Mouse (Mus musculus): ENCODE data around the gene Pde9a.

The Pde9a gene

GRCm38 (mm10) chr17:31386766-31387275 is 811 bp downstream of the Pde9a start:
- in situ Hi-C loops (cut with MboI; ENCODE audit: low sequenced_read_pairs), result no loop called here

- in situ Hi-C loops (cut with MboI; ENCODE audit: low sequenced_read_pairs), result no loop called here
Observed at GRCm38 (mm10) chr17:31389432-31390050, 3.5 kb downstream of the Pde9a start.

- in situ Hi-C loops (cut with MboI; ENCODE audit: low sequenced_read_pairs), result no loop called here
Observed at GRCm38 (mm10) chr17:31391462-31391861, 5.5 kb downstream of the Pde9a start.

GRCm38 (mm10) chr17:31392041-31392440 is 6.0 kb downstream of the Pde9a start:
- in situ Hi-C loops (cut with MboI; ENCODE audit: low sequenced_read_pairs), result no loop called here

DNA sequence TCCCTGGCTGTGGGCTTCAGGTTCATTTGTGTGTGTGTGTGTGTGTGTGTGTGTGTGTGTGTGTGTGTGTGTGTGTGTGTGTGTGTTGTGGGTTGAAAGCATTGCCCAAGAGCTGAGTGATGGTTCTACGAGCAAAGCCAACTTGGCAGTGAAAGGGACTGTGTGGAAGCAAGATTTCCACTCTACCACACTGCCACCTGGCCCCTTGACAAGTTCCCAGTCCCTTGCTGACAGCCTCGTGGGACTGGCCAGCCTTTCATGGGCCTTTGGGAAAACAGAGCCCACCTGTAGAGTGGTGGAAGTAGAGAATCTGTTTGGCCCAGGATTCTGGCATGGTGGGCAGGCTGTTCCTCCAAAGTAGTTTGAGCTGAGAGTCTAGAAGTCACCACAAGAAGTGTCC is 7.8 kb downstream of the Pde9a start:
- in situ Hi-C loops (cut with MboI; ENCODE audit: low sequenced_read_pairs), result no loop called here

- in situ Hi-C loops (cut with MboI; ENCODE audit: low sequenced_read_pairs), result no loop called here
Observed at GRCm38 (mm10) chr17:31400294-31400693, 14.3 kb downstream of the Pde9a start.

DNA sequence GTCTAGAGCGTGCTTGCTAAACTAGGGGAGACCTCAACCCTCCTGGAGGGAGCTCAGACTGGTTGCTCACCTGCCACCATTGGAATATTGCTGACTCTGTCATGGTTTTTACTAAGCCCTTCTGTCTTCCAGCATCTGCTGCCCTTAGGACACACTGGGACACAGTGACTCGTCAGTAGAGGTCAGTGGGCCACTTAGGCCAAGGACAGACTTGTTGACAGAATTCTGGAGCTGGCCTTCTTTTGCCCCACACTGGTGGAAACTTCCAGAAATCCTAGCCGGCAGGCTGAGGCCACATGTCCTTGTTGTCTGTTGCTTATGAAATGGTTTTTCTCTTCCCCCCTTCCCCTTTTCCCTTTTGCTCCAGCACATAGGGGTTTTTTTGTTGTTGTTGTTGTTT is 15.2 kb downstream of the Pde9a start:
- in situ Hi-C loops (cut with MboI; ENCODE audit: low sequenced_read_pairs), result no loop called here

DNA sequence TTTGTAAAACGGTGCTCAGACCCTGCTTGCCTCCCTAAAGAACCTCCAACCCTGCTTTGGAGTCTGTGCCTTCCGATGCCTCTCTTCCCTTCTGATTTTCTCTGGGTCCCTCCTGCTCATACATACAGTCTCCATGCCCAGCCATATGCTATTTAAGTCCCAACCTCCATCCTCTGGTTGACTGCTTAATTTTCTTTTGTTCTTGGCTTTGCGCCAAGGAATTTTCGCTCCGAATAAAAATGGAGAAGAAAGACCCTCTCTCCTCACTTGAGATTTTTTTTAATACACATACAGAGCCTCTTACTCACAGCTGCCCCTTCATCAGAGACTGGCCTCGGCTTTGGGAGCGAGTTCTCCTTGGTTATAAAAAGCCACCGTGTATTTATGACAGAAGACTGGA is 16.7 kb downstream of the Pde9a start:
- in situ Hi-C loops (cut with MboI; ENCODE audit: low sequenced_read_pairs), result no loop called here

DNA sequence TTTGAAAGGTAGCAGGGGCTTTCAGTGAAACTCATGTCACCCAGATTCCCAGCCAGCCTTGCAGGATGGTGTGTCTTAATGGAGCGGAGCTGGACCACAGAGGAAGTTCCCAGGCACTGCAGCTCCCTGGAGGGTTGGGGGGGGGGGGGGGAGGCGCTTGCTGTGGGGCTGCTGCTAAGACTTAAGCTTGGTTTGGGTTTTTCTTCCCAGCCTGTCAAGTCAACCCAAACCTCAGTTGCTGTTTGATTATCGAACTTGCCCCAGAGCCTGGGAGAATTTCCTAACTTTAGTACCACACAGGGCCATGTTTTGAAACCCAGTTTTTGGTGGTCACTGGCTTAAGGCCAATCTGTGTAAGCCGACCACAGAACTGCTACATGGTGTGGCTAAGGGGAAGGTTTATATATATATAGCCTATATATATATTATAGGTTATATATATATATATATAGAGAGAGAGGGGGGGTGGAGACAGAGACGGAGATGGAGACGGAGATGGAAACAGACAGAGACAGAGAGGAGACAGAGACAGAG is 19.8 kb downstream of the Pde9a start:
- in situ Hi-C loops (cut with MboI; ENCODE audit: low sequenced_read_pairs), result no loop called here

DNA sequence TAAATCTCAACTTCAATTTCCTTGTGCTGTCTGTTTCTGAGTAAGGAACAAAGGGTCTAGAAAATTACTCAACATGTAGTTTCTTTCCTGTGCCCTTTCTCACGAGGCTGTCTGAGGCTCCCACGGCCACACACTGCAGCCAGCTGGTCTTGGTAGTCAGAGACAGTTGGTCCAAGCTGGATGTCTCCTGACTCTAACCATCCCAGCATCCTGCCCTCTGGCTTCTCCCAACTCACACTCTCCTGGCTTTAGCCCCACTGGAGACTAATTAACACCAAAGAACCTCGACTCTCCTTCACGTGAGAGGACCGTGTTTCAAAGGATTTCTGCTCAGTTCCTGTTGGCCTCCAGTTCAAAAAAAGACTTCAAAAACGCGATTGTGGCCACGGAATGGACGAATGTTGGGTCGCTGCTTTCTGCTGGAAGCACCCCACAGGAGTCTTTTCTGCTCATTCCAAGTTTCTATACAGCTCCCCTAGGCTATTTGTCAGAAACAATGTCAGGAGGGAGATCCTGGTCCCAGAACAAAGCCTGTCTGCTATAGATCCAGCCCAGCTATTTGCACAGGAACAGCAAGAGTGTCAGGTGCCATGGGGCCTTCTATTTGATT is 23.8 kb downstream of the Pde9a start:
- in situ Hi-C loops (cut with MboI; ENCODE audit: low sequenced_read_pairs), result no loop called here

DNA sequence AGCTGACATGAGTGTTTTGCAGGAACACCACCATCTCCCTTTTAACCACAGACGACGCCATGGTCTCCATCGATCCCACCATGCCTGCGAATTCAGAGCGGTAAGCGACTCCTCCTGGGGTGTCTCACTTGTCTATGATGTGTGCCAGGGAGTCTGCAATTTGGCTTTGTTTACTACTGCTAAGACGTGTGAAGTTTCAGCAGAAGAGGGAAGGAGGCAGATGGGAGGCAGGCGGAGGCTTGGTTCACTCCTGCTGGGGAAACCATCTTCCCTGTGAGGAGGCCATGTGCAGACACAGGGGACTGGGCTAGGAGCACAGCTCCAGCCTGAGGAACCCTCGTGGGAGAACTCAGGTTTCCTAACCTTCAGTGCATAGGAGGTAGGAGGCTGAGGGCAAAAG is 29.2 kb downstream of the Pde9a start:
- in situ Hi-C loops (cut with MboI; ENCODE audit: low sequenced_read_pairs), result no loop called here

GRCm38 (mm10) chr17:31418804-31419597 is 33.0 kb downstream of the Pde9a start:
- in situ Hi-C loops (cut with MboI; ENCODE audit: low sequenced_read_pairs), result no loop called here

DNA sequence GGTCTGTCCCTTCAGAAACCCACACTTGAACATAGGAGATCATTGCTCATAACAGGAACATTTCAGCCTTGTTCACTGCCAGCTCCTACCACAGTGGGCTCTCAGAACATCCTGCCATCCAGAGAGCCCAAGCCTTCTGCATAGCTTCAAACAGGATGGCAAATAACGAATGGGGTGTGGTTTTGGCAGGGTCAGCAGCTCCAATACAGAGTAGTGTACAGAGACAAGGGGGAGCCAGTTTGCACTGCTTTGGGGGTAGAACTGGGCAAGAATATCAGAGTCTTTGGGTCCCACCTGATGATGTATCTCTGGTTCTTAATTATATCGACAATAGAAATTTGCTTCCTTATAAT is 33.6 kb downstream of the Pde9a start:
- in situ Hi-C loops (cut with MboI; ENCODE audit: low sequenced_read_pairs), result no loop called here

GRCm38 (mm10) chr17:31419995-31420394 is 34.0 kb downstream of the Pde9a start:
- in situ Hi-C loops (cut with MboI; ENCODE audit: low sequenced_read_pairs), result no loop called here

DNA sequence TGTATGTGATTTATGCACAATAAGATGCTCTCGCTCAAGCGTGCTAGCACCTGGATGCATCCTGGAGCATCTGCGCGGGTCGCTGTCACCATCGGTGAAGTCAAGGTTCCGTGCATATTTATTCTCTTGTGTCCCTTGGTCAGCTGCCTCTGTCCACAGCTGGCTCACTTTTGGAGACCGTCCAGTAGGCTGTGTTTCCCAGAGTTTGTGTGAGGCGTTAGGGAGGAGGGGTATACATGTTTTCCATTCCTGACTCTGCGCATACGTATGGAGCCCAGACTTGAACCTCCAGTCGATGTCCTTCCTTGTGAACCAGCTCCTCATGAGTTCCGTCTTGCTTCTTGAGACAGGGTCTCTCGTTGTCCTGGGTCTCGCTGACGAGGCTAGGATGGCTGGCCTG is 34.6 kb downstream of the Pde9a start:
- in situ Hi-C loops (cut with MboI; ENCODE audit: low sequenced_read_pairs), result no loop called here

DNA sequence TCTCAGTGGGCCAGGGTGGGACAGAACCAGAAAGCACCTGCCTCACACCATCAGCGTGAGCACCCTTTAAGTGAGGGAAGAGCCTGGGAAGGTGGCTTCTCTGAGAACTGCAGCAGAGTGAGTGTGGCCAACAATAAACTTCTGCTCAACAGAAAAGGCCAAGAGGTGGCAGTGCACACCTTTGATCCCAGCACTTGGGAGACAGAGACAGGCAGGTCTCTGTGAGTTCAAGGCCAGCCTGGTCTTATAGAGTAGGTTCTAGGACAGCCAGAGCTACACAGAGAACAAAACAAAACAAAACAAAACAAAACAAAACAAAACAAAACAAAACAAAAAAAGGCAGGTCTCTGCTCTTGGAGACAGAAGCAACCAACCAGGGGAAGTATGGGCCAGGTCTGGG is 36.4 kb downstream of the Pde9a start:
- in situ Hi-C loops (cut with MboI; ENCODE audit: low sequenced_read_pairs), result no loop called here

- in situ Hi-C loops (cut with MboI; ENCODE audit: low sequenced_read_pairs), result no loop called here
Observed at GRCm38 (mm10) chr17:31423020-31423419, 37.0 kb downstream of the Pde9a start.

- in situ Hi-C loops (cut with MboI; ENCODE audit: low sequenced_read_pairs), result no loop called here
Observed at GRCm38 (mm10) chr17:31424358-31424757, 38.3 kb downstream of the Pde9a start.

DNA sequence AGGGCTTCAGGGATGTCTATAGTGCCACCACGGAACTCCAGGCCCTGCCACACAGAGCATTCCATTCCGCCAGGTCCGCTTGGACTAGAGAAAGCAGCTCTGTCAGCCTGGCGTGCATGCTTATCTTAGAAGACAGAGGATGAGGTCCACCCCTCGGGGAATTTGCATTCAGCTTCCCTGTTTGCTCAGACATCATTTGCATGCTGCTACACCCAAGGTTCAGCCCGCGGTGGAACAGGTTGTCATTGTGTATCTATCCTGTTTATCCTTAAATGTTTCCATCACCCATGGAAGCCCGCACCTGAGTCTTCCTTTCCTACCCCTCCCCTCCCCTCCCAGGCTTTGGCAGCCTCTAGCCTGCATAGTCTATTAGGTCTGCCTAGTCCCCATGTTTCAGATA is 38.8 kb downstream of the Pde9a start:
- in situ Hi-C loops (cut with MboI; ENCODE audit: low sequenced_read_pairs), result no loop called here

GRCm38 (mm10) chr17:31425827-31426698 is 40.1 kb downstream of the Pde9a start:
- in situ Hi-C loops (cut with MboI; ENCODE audit: low sequenced_read_pairs), result no loop called here

GRCm38 (mm10) chr17:31429402-31429801 is 43.4 kb downstream of the Pde9a start:
- in situ Hi-C loops (cut with MboI; ENCODE audit: low sequenced_read_pairs), result no loop called here

Measured in CH12F3 (cell line).